Mouse (Mus musculus) heart, embryonic 11.5 days (tissue): ENCODE measurements at regions not wholly inside any gene's neighbourhood (a gene's known extent, or its start where the extent isn't known, plus 50 kb on each side); places are given as distances from the start of the nearest gene placed in this dataset.

ENCODE experiments used
- ATAC-seq: fragments of 200-750 bp; cut with Nextera tagmentation; replicated peaks from 2 replicates; pipeline ENCODE4 v1.8.0; 2017; ENCODE audit warnings: moderate library complexity; ENCODE audit not compliant: insufficient number of reproducible peaks, low FRiP score, low TSS enrichment
- H3K27ac ChIP-seq: fragments of 300-500 bp; sonication (generic); 2 replicates; pipeline ENCODE4 v1.5.1; 2014; ENCODE audit warnings: mild to moderate bottlenecking, low read depth, low read length
- H3K27me3 ChIP-seq: fragments of 300-500 bp; sonication (generic); 2 replicates; pipeline ENCODE4 v1.6.1; 2014; ENCODE audit warnings: mild to moderate bottlenecking, low read length, mixed read lengths; ENCODE audit not compliant: control insufficient read depth, insufficient read depth
- H3K36me3 ChIP-seq: fragments of 300-500 bp; sonication (generic); 2 replicates; pipeline ENCODE4 v1.6.1; 2014; ENCODE audit warnings: mild to moderate bottlenecking, low read length, moderate library complexity, mixed read lengths; ENCODE audit not compliant: control insufficient read depth, insufficient read depth
- H3K4me1 ChIP-seq: fragments of 300-500 bp; sonication (generic); 2 replicates; pipeline ENCODE4 v1.6.1; 2014; ENCODE audit warnings: low read length; ENCODE audit not compliant: control insufficient read depth, insufficient read depth
- H3K4me2 ChIP-seq: fragments of 300-500 bp; sonication (generic); 2 replicates; pipeline ENCODE4 v1.6.1; 2014; ENCODE audit warnings: mild to moderate bottlenecking, moderate library complexity
- H3K4me3 ChIP-seq: fragments of 300-500 bp; sonication (generic); 2 replicates; pipeline ENCODE4 v1.5.1; 2014; ENCODE audit warnings: low read depth, low read length
- H3K9ac ChIP-seq: fragments of 300-500 bp; sonication (generic); 2 replicates; pipeline ENCODE4 v1.6.1; 2014; ENCODE audit warnings: mild to moderate bottlenecking, low read depth, low read length, moderate library complexity
- H3K9me3 ChIP-seq: fragments of 300-500 bp; sonication (generic); replicated peaks from 2 replicates; pipeline ENCODE4 v1.6.1; 2016; ENCODE audit warnings: low read length; ENCODE audit not compliant: control insufficient read depth
- WGBS: fragments of 180-500 bp; shearing (Covaris S2); extraction: QIAGEN DNeasy Blood & Tissue Kit; methylation state at CpG from one replicate; pipeline ENCODE4 v1.1.7; 2014; ENCODE audit not compliant: insufficient replicate concordance; 5-methylcytosine and 5-hydroxymethylcytosine counted together

GRCm38 (mm10) chr12:56020954-56021514, 184.9 kb downstream of the Brms1l start:
- no peak overlapping the region for H3K4me3 ChIP-seq
- no peaks in the 10 kb centered on the region for H3K27me3 ChIP-seq
- H3K4me2 ChIP-seq = no peak overlapping the region
- 29% methylated on average over 7 of the region's 7 CpGs for WGBS
- no peaks in the 10 kb centered on the region for H3K9me3 ChIP-seq
- no peak for ATAC-seq
- H3K9ac ChIP-seq = no peak overlapping the region
- no peaks in the 10 kb centered on the region for H3K36me3 ChIP-seq
- H3K27ac ChIP-seq = no peak overlapping the region
- H3K4me1 ChIP-seq = no peaks in the 10 kb centered on the region

GRCm38 (mm10) chr12:56020547-56020946, 184.4 kb downstream of the Brms1l start:
- 54% methylated on average over 1 of the region's 1 CpGs for WGBS
- no peak for ATAC-seq
- H3K36me3 ChIP-seq = no peaks in the 10 kb centered on the region

GRCm38 (mm10) chr12:56009976-56010375, 173.9 kb downstream of the Brms1l start:
- no peak overlapping the region for H3K4me2 ChIP-seq
- H3K36me3 ChIP-seq = no peaks in the 10 kb centered on the region
- H3K9me3 ChIP-seq = no peaks in the 10 kb centered on the region
- no peak overlapping the region for H3K27ac ChIP-seq
- ATAC-seq = no peak
- H3K27me3 ChIP-seq = no peaks in the 10 kb centered on the region
- H3K9ac ChIP-seq = no peak overlapping the region
- WGBS = 60% methylated on average over 4 of the region's 4 CpGs
- no peaks in the 10 kb centered on the region for H3K4me1 ChIP-seq
- no peak overlapping the region for H3K4me3 ChIP-seq

More at GRCm38 (mm10) chr12:56020547-56020946, 184.4 kb downstream of the Brms1l start:
- Histone ChIP-seq H3K27me3 (no peaks in the 10 kb centered on the region), H3K9me3 (no peaks in the 10 kb centered on the region), H3K27ac (no peak overlapping the region), H3K4me2 (no peak overlapping the region), H3K9ac (no peak overlapping the region), H3K4me3 (no peak overlapping the region), H3K4me1 (no peaks in the 10 kb centered on the region)

GRCm38 (mm10) chr12:56005846-56006245, 169.7 kb downstream of the Brms1l start:
- Histone ChIP-seq H3K27ac (no peak overlapping the region), H3K27me3 (no peaks in the 10 kb centered on the region), H3K9ac (no peak overlapping the region), H3K4me3 (no peak overlapping the region), H3K4me2 (no peak overlapping the region), H3K36me3 (no peaks in the 10 kb centered on the region), H3K4me1 (no peaks in the 10 kb centered on the region), H3K9me3 (no peaks in the 10 kb centered on the region)
- WGBS = 78% methylated on average over 4 of the region's 4 CpGs
- ATAC-seq = no peak

- Histone ChIP-seq H3K4me3 (no peak overlapping the region), H3K27ac (no peak overlapping the region), H3K4me1 (no peaks in the 10 kb centered on the region), H3K9ac (no peak overlapping the region), H3K36me3 (no peaks in the 10 kb centered on the region), H3K27me3 (no peaks in the 10 kb centered on the region), H3K4me2 (no peak overlapping the region), H3K9me3 (no peaks in the 10 kb centered on the region)
- no peak for ATAC-seq
- WGBS = 60% methylated on average over 6 of the region's 6 CpGs
Measured at GRCm38 (mm10) chr12:56005321-56005720, 169.2 kb downstream of the Brms1l start.

GRCm38 (mm10) chr12:56004479-56004878, 168.4 kb downstream of the Brms1l start:
- Histone ChIP-seq H3K4me2 (no peak overlapping the region), H3K36me3 (no peaks in the 10 kb centered on the region), H3K9ac (no peak overlapping the region), H3K9me3 (no peaks in the 10 kb centered on the region), H3K4me1 (no peaks in the 10 kb centered on the region), H3K27me3 (no peaks in the 10 kb centered on the region), H3K4me3 (no peak overlapping the region), H3K27ac (no peak overlapping the region)
- WGBS = 51% methylated on average over 4 of the region's 4 CpGs
- ATAC-seq = no peak

- no peaks in the 10 kb centered on the region for H3K4me1 ChIP-seq
- H3K4me2 ChIP-seq = no peak overlapping the region
- no peak overlapping the region for H3K9ac ChIP-seq
- no peaks in the 10 kb centered on the region for H3K27me3 ChIP-seq
- H3K9me3 ChIP-seq = no peaks in the 10 kb centered on the region
- no peaks in the 10 kb centered on the region for H3K36me3 ChIP-seq
- ATAC-seq = no peak
- H3K4me3 ChIP-seq = no peak overlapping the region
- H3K27ac ChIP-seq = no peak overlapping the region
- 88% methylated on average over 8 of the region's 8 CpGs for WGBS
Measured at GRCm38 (mm10) chr12:56003561-56003960, 167.4 kb downstream of the Brms1l start.

- Histone ChIP-seq H3K36me3 (no peaks in the 10 kb centered on the region), H3K4me1 (no peaks in the 10 kb centered on the region), H3K9ac (no peak overlapping the region), H3K4me2 (no peak overlapping the region), H3K9me3 (no peaks in the 10 kb centered on the region), H3K4me3 (no peak overlapping the region), H3K27me3 (no peaks in the 10 kb centered on the region), H3K27ac (no peak overlapping the region)
- ATAC-seq = no peak
- 71% methylated on average over 3 of the region's 3 CpGs for WGBS
Measured at GRCm38 (mm10) chr12:55996585-55997377, 160.7 kb downstream of the Brms1l start.
